Mouse (Mus musculus) hindbrain, embryonic 13.5 days (tissue): ENCODE results near the gene Ccdc187. TPM values are rescaled to one million over a fixed set of nuclear protein-coding genes. Genes with fewer than 3 reads are reported as not detected.
A peak's percentile ranks its signal among the peaks of the same experiment; 100 is the strongest.

ENCODE experiments used
- ATAC-seq: fragments of 200-750 bp; cut with Nextera tagmentation; 2 replicates; pipeline ENCODE4 v1.8.0; 2017; ENCODE audit warnings: moderate TSS enrichment; ENCODE audit not compliant: low FRiP score
- H3K27ac ChIP-seq: fragments of 300-500 bp; sonication (generic); 2 replicates; pipeline ENCODE4 v1.5.1; 2015; ENCODE audit warnings: inconsistent platforms, mild to moderate bottlenecking, moderate library complexity
- H3K27me3 ChIP-seq: fragments of 300-500 bp; sonication (generic); 2 replicates; pipeline ENCODE4 v1.6.1; 2015; ENCODE audit warnings: mild to moderate bottlenecking, inconsistent platforms
- H3K36me3 ChIP-seq: fragments of 300-500 bp; sonication (generic); 2 replicates; pipeline ENCODE4 v1.6.1; 2015; ENCODE audit warnings: mild to moderate bottlenecking, inconsistent platforms
- H3K4me1 ChIP-seq: fragments of 300-500 bp; sonication (generic); replicated peaks from 2 replicates; pipeline ENCODE4 v1.6.1; 2015; ENCODE audit warnings: inconsistent platforms
- H3K4me2 ChIP-seq: fragments of 300-500 bp; sonication (generic); 2 replicates; pipeline ENCODE4 v1.6.1; 2015; ENCODE audit warnings: inconsistent platforms, mild to moderate bottlenecking, moderate library complexity
- H3K4me3 ChIP-seq: fragments of 300-500 bp; sonication (generic); 2 replicates; pipeline ENCODE4 v1.5.1; 2015; ENCODE audit warnings: mild to moderate bottlenecking, inconsistent platforms
- H3K9ac ChIP-seq: fragments of 300-500 bp; sonication (generic); 2 replicates; pipeline ENCODE4 v1.6.1; 2015; ENCODE audit warnings: mild to moderate bottlenecking, inconsistent platforms
- H3K9me3 ChIP-seq: fragments of 300-500 bp; sonication (generic); 2 replicates; pipeline ENCODE4 v1.6.1; 2016; ENCODE audit warnings: inconsistent platforms
- WGBS: fragments of 180-500 bp; shearing (Covaris S2); methylation state at CpG from one replicate; pipeline ENCODE4 v1.1.7; 2015; 5-methylcytosine and 5-hydroxymethylcytosine counted together
- polyA plus RNA-seq: library from polyadenylated mRNA; unstranded; fragments of >200 nt; fragmentation: Nextera tagmentation; extraction: Ambion mirVana; gene quantifications from 2 replicates; pipeline ENCODE4 v1.2.1, GENCODE M21; 2015

Gene Ccdc187
- polyA plus RNA-seq, 1 experiment from 2014 or later = 0.23 TPM

GRCm38 (mm10) chr2:26257315-26258096, 36.9 kb downstream of the Ccdc187 start:
- ATAC-seq = no peak
- no peaks in the 10 kb centered on the region for H3K4me1 ChIP-seq
- WGBS = 89% methylated on average over 16 of the region's 16 CpGs

GRCm38 (mm10) chr2:26254816-26255215, 39.5 kb downstream of the Ccdc187 start:
- no peak overlapping the region for H3K27ac ChIP-seq
- WGBS = 68% methylated on average over 4 of the region's 4 CpGs
- H3K9ac ChIP-seq = no peak overlapping the region
- ATAC-seq = no peak
- peaks cover 4% of the 10 kb centered on the region; the same call in 1 of the 2 replicates for H3K27me3 ChIP-seq
- H3K4me1 ChIP-seq = no peaks in the 10 kb centered on the region
- no peak overlapping the region for H3K4me2 ChIP-seq
- no peak overlapping the region for H3K4me3 ChIP-seq
- no peaks in the 10 kb centered on the region for H3K36me3 ChIP-seq
- H3K9me3 ChIP-seq = no peaks in the 10 kb centered on the region

More at GRCm38 (mm10) chr2:26257315-26258096, 36.9 kb downstream of the Ccdc187 start:
- no peak overlapping the region for H3K27ac ChIP-seq
- H3K4me2 ChIP-seq = no peak overlapping the region
- H3K36me3 ChIP-seq = no peaks in the 10 kb centered on the region
- H3K9me3 ChIP-seq = no peaks in the 10 kb centered on the region
- no peak overlapping the region for H3K9ac ChIP-seq
- H3K4me3 ChIP-seq = no peak overlapping the region
- no peaks in the 10 kb centered on the region for H3K27me3 ChIP-seq

DNA sequence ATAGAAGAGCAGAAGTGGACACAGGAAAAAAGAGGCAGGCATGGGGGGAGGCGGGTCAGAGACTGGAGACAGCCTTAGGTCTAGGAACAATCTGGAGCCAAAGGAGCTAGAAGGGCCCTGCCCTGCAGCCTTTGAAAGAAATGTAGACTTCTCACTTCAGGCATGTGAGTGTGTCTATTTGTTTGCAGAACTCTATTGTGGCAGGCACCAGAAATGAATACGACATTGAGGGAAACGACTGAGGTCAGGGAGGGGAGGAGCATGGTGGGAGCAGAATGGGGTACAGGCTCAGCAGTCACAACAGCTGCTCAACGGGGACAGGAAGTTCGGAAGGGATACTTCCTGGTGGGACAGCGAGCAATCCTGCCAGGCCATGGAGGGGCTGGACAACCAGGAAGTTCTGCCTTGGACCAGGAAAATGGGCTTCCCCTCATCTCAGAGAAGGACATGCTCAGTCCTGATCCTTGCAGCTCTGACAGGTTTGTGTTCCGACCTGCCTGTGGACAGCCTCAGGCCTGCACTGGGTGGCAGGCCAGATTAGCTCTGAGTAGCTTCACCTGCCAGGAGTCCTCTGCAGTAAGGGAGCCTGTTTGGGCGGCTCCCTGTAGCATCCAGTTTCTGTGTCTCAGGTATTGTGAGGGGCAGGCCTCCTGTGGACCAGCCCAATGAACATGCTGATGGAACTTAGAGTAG, 41.7 kb downstream of the Ccdc187 start:
- ATAC-seq = no peak

DNA sequence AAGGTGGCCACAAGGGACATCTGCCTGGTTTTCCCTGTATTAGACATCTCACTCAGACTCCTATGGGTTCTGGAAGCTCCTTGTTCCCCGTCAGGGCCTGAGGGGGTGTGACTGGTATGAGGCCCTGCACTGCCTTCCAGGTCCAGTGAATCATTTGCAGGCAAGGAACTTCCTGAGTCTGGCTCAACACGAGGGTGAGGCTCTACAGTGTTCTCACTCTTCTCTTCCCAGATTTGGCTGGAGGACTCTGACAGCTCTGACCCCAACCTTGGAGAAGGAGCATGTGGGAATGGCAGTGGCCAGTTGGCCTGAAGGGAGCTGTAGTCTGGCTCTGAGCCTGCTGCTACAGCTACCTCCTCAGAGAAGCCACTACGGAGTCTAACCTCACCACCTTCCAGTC, 46.8 kb downstream of the Ccdc187 start:
- peaks cover 9% of the 10 kb centered on the region; the same call in 1 of the 2 replicates for H3K27me3 ChIP-seq
- no peak overlapping the region for H3K27ac ChIP-seq
- H3K9me3 ChIP-seq = no peaks in the 10 kb centered on the region
- H3K36me3 ChIP-seq = no peaks in the 10 kb centered on the region
- no peak overlapping the region for H3K9ac ChIP-seq
- 64% methylated on average over 3 of the region's 3 CpGs for WGBS
- H3K4me1 ChIP-seq = no peaks in the 10 kb centered on the region
- H3K4me3 ChIP-seq = no peak overlapping the region
- no peak overlapping the region for H3K4me2 ChIP-seq
- no peak for ATAC-seq

More for the DNA sequence above, 41.7 kb downstream of the Ccdc187 start:
- Histone ChIP-seq H3K27me3 (peaks cover 4% of the 10 kb centered on the region; the same call in 1 of the 2 replicates), H3K4me3 (no peak overlapping the region), H3K9ac (no peak overlapping the region), H3K36me3 (no peaks in the 10 kb centered on the region), H3K9me3 (no peaks in the 10 kb centered on the region), H3K4me1 (no peaks in the 10 kb centered on the region), H3K27ac (no peak overlapping the region), H3K4me2 (no peak overlapping the region)
- WGBS = 62% methylated on average over 8 of the region's 8 CpGs

- H3K9me3 ChIP-seq = no peaks in the 10 kb centered on the region
- no peak for ATAC-seq
- no peaks in the 10 kb centered on the region for H3K27me3 ChIP-seq
- no peak overlapping the region for H3K27ac ChIP-seq
- H3K4me1 ChIP-seq = peaks cover 16% of the 10 kb centered on the region
- no peak overlapping the region for H3K4me3 ChIP-seq
- no peak overlapping the region for H3K9ac ChIP-seq
- 60% methylated on average over 3 of the region's 3 CpGs for WGBS
- H3K4me2 ChIP-seq = no peak overlapping the region
- no peaks in the 10 kb centered on the region for H3K36me3 ChIP-seq
These were observed 53.5 kb downstream of the Ccdc187 start for GRCm38 (mm10) chr2:26240841-26241240.

DNA sequence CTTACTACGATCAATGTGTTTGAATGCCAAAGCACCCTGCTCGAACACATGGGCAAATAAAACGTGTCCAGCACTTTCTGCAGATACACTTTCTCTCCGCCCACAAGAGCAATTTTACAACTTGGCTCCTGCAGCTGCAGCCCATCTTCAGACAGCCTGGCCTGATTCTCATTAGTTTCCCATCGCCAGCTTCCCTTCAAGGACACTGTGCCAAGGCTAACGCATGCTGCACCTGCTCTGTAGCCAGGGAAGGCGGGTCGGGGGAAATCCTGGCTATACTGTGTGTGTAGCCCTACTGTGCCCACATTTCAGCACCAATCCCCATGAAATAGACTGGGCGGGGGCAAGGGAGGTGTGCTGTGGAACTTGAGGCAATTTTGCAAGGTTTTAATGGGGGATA, 54.0 kb downstream of the Ccdc187 start:
- ATAC-seq = no peak
- Histone ChIP-seq H3K4me3 (no peak overlapping the region), H3K27me3 (no peaks in the 10 kb centered on the region), H3K9me3 (no peaks in the 10 kb centered on the region), H3K9ac (peak overlapping the region; percentile 43; the same call in 1 of the 2 replicates), H3K4me2 (no peak overlapping the region), H3K4me1 (peaks cover 21% of the 10 kb centered on the region), H3K36me3 (no peaks in the 10 kb centered on the region), H3K27ac (no peak overlapping the region)
- 66% methylated on average over 9 of the region's 9 CpGs for WGBS

- WGBS = 2% methylated on average over 36 of the region's 36 CpGs
- no peaks in the 10 kb centered on the region for H3K9me3 ChIP-seq
- H3K4me1 ChIP-seq = peaks cover 32% of the 10 kb centered on the region
- no peaks in the 10 kb centered on the region for H3K27me3 ChIP-seq
- no peaks in the 10 kb centered on the region for H3K36me3 ChIP-seq
- peak within 1 kb of the TSS; percentile 82 for H3K4me2 ChIP-seq
- peak; percentile 81 for ATAC-seq
- H3K27ac ChIP-seq = peak within 1 kb of the TSS; percentile 88
- peak within 1 kb of the TSS; percentile 90 for H3K9ac ChIP-seq
- H3K4me3 ChIP-seq = peak within 1 kb of the TSS; percentile 90
These were observed 57.0 kb downstream of the Ccdc187 start, which contains the start of gene Qsox2 for GRCm38 (mm10) chr2:26237290-26237782. TSS of gene Qsox2 (minus strand) at chr2:26237525.

GRCm38 (mm10) chr2:26236681-26237289, 57.6 kb downstream of the Ccdc187 start:
- Histone ChIP-seq H3K27me3 (no peaks in the 10 kb centered on the region), H3K36me3 (no peaks in the 10 kb centered on the region), H3K27ac (peak overlapping the region; percentile 88), H3K4me3 (peak overlapping the region; percentile 90), H3K4me2 (peak overlapping the region; percentile 82), H3K9me3 (no peaks in the 10 kb centered on the region), H3K4me1 (peaks cover 32% of the 10 kb centered on the region), H3K9ac (peak overlapping the region; percentile 90)
- ATAC-seq = peak; percentile 66
- WGBS = under 1% methylated on average over 39 of the region's 51 CpGs

DNA sequence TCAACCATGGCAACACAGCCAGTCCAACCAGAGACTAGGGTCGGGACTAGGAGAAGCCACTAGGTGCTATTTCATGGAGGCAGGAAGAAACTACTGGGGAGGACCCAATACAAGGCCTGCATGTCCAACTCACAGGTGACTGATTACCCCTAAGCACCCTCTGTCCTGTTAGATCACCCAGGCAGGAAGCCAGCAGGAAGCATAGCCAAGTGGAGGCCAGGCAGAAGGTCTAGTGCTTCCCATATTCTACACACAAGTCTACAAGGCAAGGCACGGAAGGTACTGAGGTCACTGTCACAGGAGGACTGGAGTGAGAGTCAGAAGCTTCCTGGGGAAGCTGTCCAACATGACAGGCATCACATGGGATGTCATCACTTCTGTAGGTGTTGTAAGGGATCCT, 59.6 kb downstream of the Ccdc187 start:
- peaks cover 25% of the 10 kb centered on the region for H3K4me1 ChIP-seq
- no peaks in the 10 kb centered on the region for H3K27me3 ChIP-seq
- 85% methylated on average over 2 of the region's 2 CpGs for WGBS
- no peak for ATAC-seq
- no peaks in the 10 kb centered on the region for H3K9me3 ChIP-seq
- H3K27ac ChIP-seq = no peak overlapping the region
- no peak overlapping the region for H3K9ac ChIP-seq
- no peaks in the 10 kb centered on the region; the same call in 1 of the 2 replicates for H3K36me3 ChIP-seq
- no peak overlapping the region for H3K4me2 ChIP-seq
- no peak overlapping the region for H3K4me3 ChIP-seq

DNA sequence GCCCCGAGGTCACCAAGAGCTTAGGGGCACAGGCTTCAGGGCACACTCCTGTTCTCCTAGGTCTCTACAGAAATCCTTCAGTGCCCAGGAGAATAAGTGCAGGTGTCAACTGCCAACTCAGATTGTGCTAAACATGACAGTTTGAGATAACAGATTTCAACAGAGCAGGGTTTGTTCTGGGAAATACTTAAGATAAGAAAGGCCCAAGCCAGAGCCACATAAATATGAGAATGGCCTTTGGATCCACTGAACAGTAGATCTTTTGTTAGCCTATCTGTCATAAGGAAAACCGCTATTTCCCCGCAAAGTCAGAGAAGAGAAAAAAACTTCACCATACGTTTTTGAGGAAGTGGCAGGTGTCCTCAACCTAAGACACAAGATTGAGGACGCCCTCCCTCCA, 60.1 kb downstream of the Ccdc187 start:
- peaks cover 25% of the 10 kb centered on the region for H3K4me1 ChIP-seq
- no peak for ATAC-seq
- H3K9ac ChIP-seq = no peak overlapping the region
- H3K36me3 ChIP-seq = no peaks in the 10 kb centered on the region; the same call in 1 of the 2 replicates
- WGBS = 81% methylated on average over 5 of the region's 5 CpGs
- no peak overlapping the region for H3K4me3 ChIP-seq
- no peaks in the 10 kb centered on the region for H3K9me3 ChIP-seq
- no peaks in the 10 kb centered on the region for H3K27me3 ChIP-seq
- no peak overlapping the region for H3K27ac ChIP-seq
- no peak overlapping the region for H3K4me2 ChIP-seq

DNA sequence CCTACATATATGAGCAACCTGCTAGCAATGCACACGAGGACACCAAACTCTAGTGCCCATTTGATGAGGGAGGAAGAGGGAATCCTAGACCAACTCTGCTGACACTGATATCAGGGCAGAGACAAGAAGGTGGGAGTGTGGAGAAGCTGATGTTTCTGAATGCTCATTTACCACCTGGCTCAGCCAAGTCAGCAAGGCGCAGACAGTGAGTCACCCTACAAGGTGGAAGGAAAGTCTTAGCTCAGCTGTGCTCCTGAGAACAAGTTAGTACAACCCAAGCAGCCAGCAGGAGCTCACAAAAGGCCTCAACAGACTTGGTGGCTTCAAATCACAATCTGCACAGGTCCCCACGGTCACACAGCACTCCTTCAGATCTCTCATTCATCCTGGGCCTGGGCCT, 63.0 kb downstream of the Ccdc187 start:
- Histone ChIP-seq H3K4me2 (no peak overlapping the region), H3K27ac (no peak overlapping the region), H3K9ac (no peak overlapping the region), H3K4me1 (peaks cover 21% of the 10 kb centered on the region), H3K9me3 (no peaks in the 10 kb centered on the region), H3K36me3 (peaks cover 1% of the 10 kb centered on the region; the same call in 1 of the 2 replicates), H3K27me3 (no peaks in the 10 kb centered on the region), H3K4me3 (no peak overlapping the region)
- ATAC-seq = no peak
- WGBS = 88% methylated on average over 3 of the region's 3 CpGs

GRCm38 (mm10) chr2:26230253-26230652, 64.1 kb downstream of the Ccdc187 start:
- no peak for ATAC-seq
- Histone ChIP-seq H3K36me3 (peaks cover 8% of the 10 kb centered on the region), H3K27me3 (no peaks in the 10 kb centered on the region), H3K9me3 (no peaks in the 10 kb centered on the region), H3K4me3 (no peak overlapping the region), H3K9ac (no peak overlapping the region), H3K4me2 (no peak overlapping the region), H3K27ac (no peak overlapping the region), H3K4me1 (peaks cover 10% of the 10 kb centered on the region)
- WGBS = 71% methylated on average over 4 of the region's 4 CpGs
